Mouse (Mus musculus): ENCODE measurements at regions not wholly inside any gene's neighbourhood (a gene's known extent, or its start where the extent isn't known, plus 50 kb on each side); places are given as distances from the start of the nearest gene placed in this dataset.

DNA sequence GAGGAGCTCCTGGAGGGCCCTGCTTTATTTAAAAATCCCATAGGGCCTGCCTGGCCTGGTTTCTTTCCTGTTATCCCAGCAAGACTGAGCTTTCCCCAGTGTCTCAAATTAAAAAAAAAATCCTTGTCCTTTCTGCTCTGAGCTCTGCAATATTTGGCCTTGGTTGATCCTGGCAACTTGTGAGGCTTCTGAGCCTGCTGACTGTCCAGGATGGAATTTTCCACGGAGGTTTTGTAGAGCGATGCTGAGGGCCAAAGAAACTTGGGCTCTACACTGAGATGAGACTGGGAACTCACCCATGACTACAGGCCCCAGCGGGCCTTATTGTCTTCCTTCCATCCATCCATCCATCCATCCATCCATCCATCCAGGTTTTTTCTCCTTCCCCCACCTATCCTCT is 259.8 kb downstream of the Dhx35 start:
- Histone ChIP-seq H3K27ac (no peak overlapping the region), H3K4me3 (no peak overlapping the region)
- TF ChIP-seq CTCF (conservative IDR thresholded peaks at IDR 0.05), result no peak
- no peak for DNase-seq (ENCODE audit: low spot score in 2 of 2)

DNA sequence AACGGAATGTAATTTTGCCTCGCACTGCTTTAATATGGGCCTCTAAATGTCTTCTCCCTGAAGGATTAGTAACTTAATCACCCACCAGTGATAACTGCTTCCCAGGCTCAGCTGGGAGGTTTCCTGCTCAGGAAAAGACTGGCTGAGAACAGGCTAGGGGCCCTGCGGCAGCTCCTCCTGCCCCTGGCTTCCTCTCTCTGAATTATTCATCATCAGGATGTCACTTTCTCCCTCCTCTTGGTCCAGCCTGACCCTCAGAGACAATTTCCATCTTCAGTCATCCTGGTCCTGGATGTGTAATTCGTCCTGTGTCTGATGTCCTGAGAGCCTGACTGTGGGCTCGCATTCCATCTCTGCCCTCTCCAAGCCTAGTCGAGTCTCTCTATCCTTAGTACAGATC is 261.2 kb downstream of the Dhx35 start:
- DNase-seq (ENCODE audit: low spot score in 2 of 2), result no peak
- Histone ChIP-seq H3K27ac (no peak overlapping the region), H3K4me3 (no peak overlapping the region)
- no peak for TF ChIP-seq CTCF (conservative IDR thresholded peaks at IDR 0.05)

DNA sequence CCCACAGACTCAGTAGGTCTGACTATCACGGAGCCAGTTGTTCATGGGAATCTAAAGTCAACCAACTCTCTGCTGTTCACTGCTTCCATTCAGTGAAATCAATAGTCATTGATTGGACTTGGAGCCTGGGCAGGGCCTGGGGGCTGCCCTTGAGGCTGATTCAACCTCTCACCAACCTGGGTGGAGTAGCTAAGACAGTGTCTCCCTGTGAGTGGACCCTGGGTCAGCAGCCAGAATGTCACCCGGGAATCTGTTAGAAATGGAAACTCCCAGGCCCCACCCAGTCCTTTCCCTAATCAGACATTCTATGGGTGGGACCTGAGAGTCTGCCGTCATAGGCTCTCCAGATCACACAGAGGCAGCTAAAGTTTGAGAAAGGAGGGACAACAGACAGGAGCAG is 262.4 kb downstream of the Dhx35 start:
- H3K4me3 ChIP-seq, result no peak overlapping the region
- no peak for DNase-seq (ENCODE audit: low spot score in 2 of 2)
- no peak overlapping the region for H3K27ac ChIP-seq
- TF ChIP-seq CTCF (conservative IDR thresholded peaks at IDR 0.05), result no peak

DNA sequence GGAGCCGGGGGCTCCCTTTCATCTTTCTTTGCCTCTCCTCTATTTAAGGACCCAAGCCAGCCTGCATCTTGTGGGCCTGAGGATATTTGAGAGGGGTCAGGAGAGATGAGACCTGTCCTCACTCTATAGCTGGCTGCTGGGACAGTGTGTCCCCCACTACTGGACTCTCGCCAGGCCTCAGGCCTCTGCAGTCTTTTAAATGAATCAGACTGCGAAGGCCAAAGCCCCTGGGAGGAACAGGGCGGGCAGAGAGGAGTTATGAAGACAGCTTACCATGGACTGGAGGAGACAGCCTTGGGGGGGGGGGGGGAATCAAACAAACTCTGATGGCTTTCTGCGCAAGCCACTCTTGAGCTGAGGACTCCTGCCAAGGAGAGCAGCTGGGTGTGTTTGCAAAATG is 262.9 kb downstream of the Dhx35 start:
- DNase-seq (ENCODE audit: low spot score in 2 of 2), result no peak

DNA sequence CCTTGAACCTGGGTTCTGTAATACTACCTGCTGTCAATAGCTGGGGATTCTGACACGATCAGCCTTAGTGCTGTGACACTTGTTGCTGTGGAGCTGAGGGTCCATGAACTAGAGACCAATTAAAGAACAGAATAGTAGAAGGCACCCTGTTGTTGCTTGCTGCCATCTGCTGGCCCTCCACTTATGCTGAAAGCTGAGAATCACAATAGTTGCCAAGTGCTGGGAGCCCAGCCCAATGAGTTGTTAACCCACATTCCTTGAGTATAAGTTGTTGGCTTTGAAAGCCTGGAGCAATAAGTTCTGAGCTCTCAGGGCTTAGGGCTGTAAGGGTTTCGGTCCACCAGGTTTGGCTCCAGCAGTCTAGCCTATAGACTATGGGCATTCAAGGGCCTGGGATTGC is 267.7 kb downstream of the Dhx35 start:
- DNase-seq (ENCODE audit: low spot score in 2 of 2), result peak in 1 of 2 experiments; percentile 33
- Histone ChIP-seq H3K27ac (no peak overlapping the region), H3K4me3 (no peak overlapping the region)
- peak; percentile 74 for TF ChIP-seq CTCF (conservative IDR thresholded peaks at IDR 0.05)

More for the DNA sequence above, 262.9 kb downstream of the Dhx35 start:
- no peak for TF ChIP-seq CTCF (conservative IDR thresholded peaks at IDR 0.05)
- H3K4me3 ChIP-seq, result no peak overlapping the region
- H3K27ac ChIP-seq, result no peak overlapping the region

DNA sequence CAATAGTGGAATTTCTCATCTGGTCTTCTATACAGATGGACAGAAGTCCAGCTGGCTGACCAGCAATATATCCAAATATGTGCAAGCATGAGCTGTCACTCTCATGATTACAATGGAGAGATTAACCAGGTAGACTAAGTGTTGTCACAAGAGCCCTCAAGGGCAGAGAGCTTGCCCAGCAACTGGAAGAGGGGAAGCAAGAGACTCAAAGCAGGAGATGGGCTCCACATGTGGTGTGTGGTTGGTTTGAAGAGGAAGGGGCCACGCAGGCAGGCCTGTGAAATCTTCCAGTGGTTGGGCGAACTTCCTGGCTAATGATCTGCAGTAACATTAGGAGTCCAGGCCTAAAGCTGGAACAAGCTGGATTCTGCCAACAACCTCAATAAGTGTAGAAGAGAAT is 268.1 kb downstream of the Dhx35 start:
- no peak overlapping the region for H3K27ac ChIP-seq
- no peak for TF ChIP-seq CTCF (conservative IDR thresholded peaks at IDR 0.05)

DNA sequence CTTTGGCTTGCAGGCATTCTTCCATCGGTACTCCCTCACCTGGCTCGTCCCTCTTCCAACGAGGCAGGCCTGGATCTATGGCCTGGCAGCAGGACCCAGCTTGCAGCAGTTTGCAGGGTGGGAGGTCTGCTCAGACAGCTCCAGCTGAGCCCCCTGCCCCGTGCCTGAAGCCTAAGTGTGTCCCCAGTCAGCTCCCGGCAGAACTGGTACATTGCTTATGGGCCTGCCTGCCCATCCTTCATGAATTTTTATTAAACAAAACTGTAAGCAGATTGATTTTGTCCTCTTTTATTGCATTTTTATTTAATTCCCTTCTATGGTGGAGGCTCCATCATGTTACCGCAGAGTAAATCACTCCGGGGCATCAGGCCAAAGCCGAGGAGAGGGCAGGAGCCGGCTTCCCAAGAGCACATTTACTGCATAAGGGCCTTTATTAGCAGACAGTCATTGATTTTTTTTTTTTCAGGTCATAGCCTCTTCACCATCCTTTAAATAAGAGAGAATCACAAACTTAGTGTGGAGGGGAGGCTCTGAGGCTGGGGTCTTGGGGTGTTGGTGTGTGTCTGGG is 269.9 kb downstream of the Dhx35 start:
- H3K27ac ChIP-seq, result no peak overlapping the region
- no peak for TF ChIP-seq CTCF (conservative IDR thresholded peaks at IDR 0.05)
- no peak overlapping the region for H3K4me3 ChIP-seq
- no peak for DNase-seq (ENCODE audit: low spot score in 2 of 2)

More for the DNA sequence above, 268.1 kb downstream of the Dhx35 start:
- DNase-seq (ENCODE audit: low spot score in 2 of 2), result no peak
- H3K4me3 ChIP-seq, result no peak overlapping the region

DNA sequence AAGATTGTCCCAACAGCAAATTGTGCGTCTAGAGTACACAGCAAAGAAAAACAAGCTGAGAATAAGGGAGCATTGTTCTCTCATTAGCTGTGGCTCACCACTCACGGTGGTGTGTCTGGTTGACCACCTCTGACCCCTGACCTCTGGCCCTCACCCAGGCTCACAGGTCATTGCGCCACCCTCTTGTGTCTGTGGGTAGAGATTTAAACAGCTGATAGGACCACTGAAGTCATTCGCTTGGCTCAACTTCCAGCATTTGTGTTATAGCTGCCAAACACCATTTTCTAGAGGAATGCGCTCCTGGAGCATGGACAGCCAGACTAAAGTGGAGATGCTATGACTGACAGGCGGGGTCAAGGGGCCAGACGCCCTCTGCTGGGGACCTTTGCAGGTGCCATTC is 272.9 kb downstream of the Dhx35 start:
- DNase-seq (ENCODE audit: low spot score in 2 of 2), result no peak
- H3K4me3 ChIP-seq, result no peak overlapping the region
- TF ChIP-seq CTCF (conservative IDR thresholded peaks at IDR 0.05), result no peak

DNA sequence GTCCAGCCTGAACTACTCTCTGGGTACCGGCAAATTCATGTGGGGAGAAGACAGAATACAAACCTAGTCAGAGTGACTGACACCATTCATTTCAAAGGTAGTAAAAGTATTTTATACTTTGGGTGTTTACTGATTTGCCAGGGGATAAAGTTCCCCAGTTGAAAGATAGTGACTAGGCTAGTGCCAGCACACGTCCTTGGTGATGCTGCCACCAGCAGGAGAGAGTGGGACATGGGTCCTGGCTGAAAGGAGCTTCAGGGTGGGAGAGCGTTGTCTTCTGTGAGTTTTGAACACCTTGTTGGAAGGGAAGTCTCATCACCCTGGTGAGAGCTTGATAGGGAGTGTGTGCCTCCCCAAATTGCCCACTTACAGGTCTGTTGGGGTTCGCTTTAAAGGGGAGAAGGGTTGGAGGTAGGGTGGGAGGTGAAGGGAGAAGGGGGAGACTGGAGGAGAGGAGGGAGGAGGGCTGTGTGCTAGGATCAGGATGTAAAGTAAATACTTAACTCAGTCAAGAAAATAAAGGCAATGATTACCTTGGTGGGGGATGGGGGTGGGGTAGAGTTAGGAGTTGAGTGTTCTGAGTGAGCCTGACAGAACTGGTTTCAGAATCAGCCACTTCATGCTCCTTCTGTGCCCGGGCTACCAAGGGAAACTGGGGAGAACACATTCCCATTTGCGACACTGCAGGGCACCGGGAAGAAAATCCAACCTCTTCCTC is 273.9 kb downstream of the Dhx35 start:
- Histone ChIP-seq H3K27ac (0 out of 2 replicates have a peak overlapping the region, but pooled peaks have one; percentile 1), H3K4me3 (no peak overlapping the region)
- DNase-seq (ENCODE audit: low spot score in 2 of 2), result no peak
- TF ChIP-seq CTCF (conservative IDR thresholded peaks at IDR 0.05), result peak; percentile 43

More for the DNA sequence above, 272.9 kb downstream of the Dhx35 start:
- H3K27ac ChIP-seq, result no peak overlapping the region

DNA sequence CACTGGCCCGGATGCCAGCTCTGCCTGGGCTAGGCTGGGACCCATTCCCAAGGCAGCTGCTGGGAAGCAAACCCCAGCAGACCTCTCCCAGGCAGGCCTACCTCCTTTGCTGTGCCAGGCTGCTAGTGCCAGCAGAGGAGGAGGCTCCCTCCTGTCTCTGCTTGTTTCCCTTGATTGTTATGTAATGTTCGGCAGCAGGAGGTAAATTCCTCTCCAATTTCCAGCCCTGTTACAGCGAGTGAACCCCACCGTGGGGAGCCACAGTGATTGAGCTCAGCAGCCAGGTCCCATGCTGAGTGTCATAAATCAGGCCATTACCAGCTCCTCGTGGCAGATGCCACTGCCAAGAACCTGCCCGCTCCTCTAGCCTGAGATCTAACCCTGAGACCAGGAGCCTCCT is 274.6 kb downstream of the Dhx35 start:
- DNase-seq (ENCODE audit: low spot score in 2 of 2), result peak; percentile 40 to 58
- Histone ChIP-seq H3K4me3 (no peak overlapping the region), H3K27ac (peak overlapping the region; percentile 1; the same call in 1 of the 2 replicates)
- no peak for TF ChIP-seq CTCF (conservative IDR thresholded peaks at IDR 0.05)

DNA sequence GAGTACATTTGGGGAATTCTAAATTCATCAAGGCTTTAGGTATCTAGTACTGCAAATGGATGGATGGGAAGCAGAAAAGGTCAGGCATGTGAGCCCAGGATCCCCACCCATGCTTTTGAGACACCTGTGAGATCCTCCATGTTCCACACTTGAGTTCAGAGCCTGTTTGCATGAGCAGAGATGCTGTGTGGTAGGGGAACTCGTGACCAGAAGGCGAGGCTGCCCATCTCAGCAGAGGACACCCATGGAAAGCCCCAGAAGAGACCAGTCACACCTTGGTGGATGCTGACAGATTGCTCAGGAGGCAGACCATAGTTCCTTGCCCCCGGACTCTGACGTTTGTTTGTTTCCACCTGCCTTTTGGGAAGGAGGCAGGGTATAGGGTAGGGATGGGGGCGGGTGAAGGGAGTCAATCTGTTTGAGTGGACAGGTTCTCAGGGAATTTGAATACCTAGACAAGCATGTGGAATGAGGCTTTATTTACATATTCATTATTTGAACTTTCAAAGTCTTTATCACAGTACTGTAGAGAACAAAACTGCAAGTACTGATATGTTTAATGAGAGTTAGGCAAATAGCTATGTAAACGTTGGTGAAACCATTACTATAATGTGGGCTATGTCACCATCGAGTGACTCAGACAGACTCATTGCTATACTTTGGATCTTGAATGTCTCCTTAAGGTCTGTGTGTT is 278.5 kb downstream of the Dhx35 start:
- DNase-seq (ENCODE audit: low spot score in 2 of 2), result no peak
- H3K4me3 ChIP-seq, result no peak overlapping the region
- no peak overlapping the region for H3K27ac ChIP-seq
- TF ChIP-seq CTCF (conservative IDR thresholded peaks at IDR 0.05), result no peak

DNA sequence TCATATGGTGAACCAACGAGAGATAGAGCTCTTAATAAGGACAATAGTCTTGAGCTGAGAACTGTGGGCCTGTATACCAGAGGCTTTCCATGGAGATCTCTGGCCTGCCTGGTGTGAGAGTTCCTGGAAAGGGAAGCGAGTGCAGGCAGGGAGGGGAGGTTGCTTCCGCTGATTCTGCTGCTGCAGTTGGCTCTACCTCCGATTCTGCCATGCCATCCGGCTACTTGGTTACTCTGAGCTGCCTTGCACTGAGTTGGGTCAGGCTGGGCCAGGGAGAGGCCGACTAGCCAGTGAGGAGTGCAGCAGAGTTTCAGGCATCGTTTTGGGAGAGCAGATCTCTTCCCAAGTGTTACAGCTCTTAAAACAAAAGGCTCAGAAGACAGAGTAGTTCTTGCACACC is 285.2 kb downstream of the Dhx35 start:
- no peak for DNase-seq (ENCODE audit: low spot score in 2 of 2)
- Histone ChIP-seq H3K27ac (no peak overlapping the region), H3K4me3 (no peak overlapping the region)
- no peak for TF ChIP-seq CTCF (conservative IDR thresholded peaks at IDR 0.05)

DNA sequence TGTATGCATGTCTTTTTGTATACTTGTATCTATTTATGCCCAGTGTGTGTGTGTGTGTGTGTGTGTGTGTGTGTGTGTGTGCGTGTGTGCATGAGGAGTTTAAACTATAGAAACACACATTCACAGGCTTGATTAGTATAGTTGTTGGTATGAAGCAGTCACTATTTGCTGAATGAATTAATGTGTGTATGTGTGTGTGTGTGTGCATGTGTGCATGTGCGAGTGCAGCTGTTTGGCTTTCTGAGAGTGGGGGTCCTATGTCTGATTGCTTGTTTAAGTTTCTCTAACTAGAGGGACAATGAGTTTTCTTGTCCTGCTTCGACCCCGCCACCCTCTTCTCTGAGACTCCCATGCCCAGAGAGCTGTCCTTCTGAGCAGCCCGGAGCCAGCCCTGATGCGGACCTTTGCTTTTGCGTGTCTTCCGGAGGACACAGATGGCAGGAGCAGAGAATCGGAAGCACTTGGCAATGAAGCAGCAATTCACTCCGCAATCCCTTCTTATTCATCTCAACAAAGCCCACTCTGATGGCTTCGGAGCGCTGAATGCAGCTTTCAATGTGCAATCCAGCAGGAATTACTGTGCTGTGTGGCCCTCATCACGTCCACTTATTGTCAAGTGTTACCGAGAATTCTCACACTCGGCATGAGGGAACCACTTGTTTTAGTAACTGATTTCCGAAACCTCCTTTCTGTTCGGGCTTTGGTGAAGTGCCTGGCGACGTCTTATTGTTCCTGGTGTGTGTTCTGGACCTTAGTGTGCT is 286.4 kb downstream of the Dhx35 start:
- no peak for TF ChIP-seq CTCF (conservative IDR thresholded peaks at IDR 0.05)
- peak in 1 of 2 experiments; percentile 32 for DNase-seq (ENCODE audit: low spot score in 2 of 2)
- no peak overlapping the region for H3K4me3 ChIP-seq
- H3K27ac ChIP-seq, result no peak overlapping the region
